Mouse (Mus musculus): ENCODE measurements at regions not wholly inside any gene's neighbourhood (a gene's known extent, or its start where the extent isn't known, plus 50 kb on each side); places are given as distances from the start of the nearest gene placed in this dataset.

GRCm38 (mm10) chr4:125765171-125765570 lies 259.2 kb upstream of the Csf3r start:
- peak; percentile 9 for DNase-seq

GRCm38 (mm10) chr4:125777126-125777525 lies 247.2 kb upstream of the Csf3r start:
- DNase-seq: no peak

- DNase-seq: no peak
Measured at GRCm38 (mm10) chr4:125780113-125780512, 244.2 kb upstream of the Csf3r start.

GRCm38 (mm10) chr4:125780921-125781487 lies 243.3 kb upstream of the Csf3r start:
- DNase-seq: no peak

- DNase-seq: no peak
Measured at GRCm38 (mm10) chr4:125782346-125782745, 242.0 kb upstream of the Csf3r start.

- no peak for DNase-seq
Measured at GRCm38 (mm10) chr4:125786083-125786482, 238.3 kb upstream of the Csf3r start.

- DNase-seq: no peak
Measured at GRCm38 (mm10) chr4:125794679-125795078, 229.7 kb upstream of the Csf3r start.

- no peak for DNase-seq
Measured at GRCm38 (mm10) chr4:125807923-125808322, 216.4 kb upstream of the Csf3r start.

- no peak for DNase-seq
Measured at GRCm38 (mm10) chr4:125809446-125810108, 214.8 kb upstream of the Csf3r start.

- DNase-seq: no peak
Measured at GRCm38 (mm10) chr4:125810247-125810646, 214.1 kb upstream of the Csf3r start.

GRCm38 (mm10) chr4:125814311-125814710 lies 210.0 kb upstream of the Csf3r start:
- no peak for DNase-seq

GRCm38 (mm10) chr4:125815276-125815675 lies 209.1 kb upstream of the Csf3r start:
- DNase-seq: no peak

- DNase-seq: no peak
Measured at GRCm38 (mm10) chr4:125824525-125824924, 199.8 kb upstream of the Csf3r start.

GRCm38 (mm10) chr4:125826416-125826815 lies 197.9 kb upstream of the Csf3r start:
- no peak for DNase-seq

- DNase-seq: no peak
Measured at GRCm38 (mm10) chr4:125835250-125835649, 189.1 kb upstream of the Csf3r start.

GRCm38 (mm10) chr4:125847568-125847967 lies 176.8 kb upstream of the Csf3r start:
- no peak for DNase-seq

GRCm38 (mm10) chr4:125850300-125850699 lies 174.1 kb upstream of the Csf3r start:
- peak; percentile 43 for DNase-seq

- no peak for DNase-seq
Measured at GRCm38 (mm10) chr4:125852545-125852944, 171.8 kb upstream of the Csf3r start.

- no peak for DNase-seq
Measured at GRCm38 (mm10) chr4:125855983-125856591, 168.3 kb upstream of the Csf3r start.

GRCm38 (mm10) chr4:125856781-125857180 lies 167.6 kb upstream of the Csf3r start:
- DNase-seq: no peak

- no peak for DNase-seq
Measured at GRCm38 (mm10) chr4:125865057-125865456, 159.3 kb upstream of the Csf3r start.

- no peak for DNase-seq
Measured at GRCm38 (mm10) chr4:125865728-125866127, 158.6 kb upstream of the Csf3r start.

- DNase-seq: no peak
Measured at GRCm38 (mm10) chr4:125871211-125871610, 153.1 kb upstream of the Csf3r start.

GRCm38 (mm10) chr4:125880028-125880427 lies 144.3 kb upstream of the Csf3r start:
- DNase-seq: no peak

Measured in cerebellum, adult 8-10 months (tissue).